Mouse (Mus musculus) bone marrow, adult 2 months (tissue): ENCODE results near the gene Ino80b.

Experiments used
- CTCF ChIP-seq: fragments of 200-500 bp; IDR thresholded peaks from 2 replicates; pipeline ENCODE4 v1.5.1; 2011; ENCODE audit warnings: low read length, control low read depth; ENCODE audit not compliant: control insufficient read depth, insufficient read depth
- POLR2A ChIP-seq: fragments of 200-500 bp; IDR thresholded peaks from 2 replicates; pipeline ENCODE4 v1.6.1; 2011; ENCODE audit warnings: low read depth, mild to moderate bottlenecking, control low read depth, low read length, borderline replicate concordance; ENCODE audit not compliant: control insufficient read depth

GRCm38 (mm10) chr6:83172240-83172920 lies 47.1 kb upstream of the Ino80b start:
- TF ChIP-seq CTCF (no peak), POLR2A (no peak)
